Mouse (Mus musculus) brain, adult 2 months (tissue): ENCODE results near the gene Ifna7.

Experiments
- DNase-seq: peaks from one replicate; pipeline ENCODE4 v3.0.0; 2011; ENCODE audit warnings: low read depth, low spot score

The Ifna7 gene

GRCm38 (mm10) chr4:88840058-88840457 is 24.0 kb downstream of the Ifna7 start:
- no peak for DNase-seq

- no peak for DNase-seq
Observed at GRCm38 (mm10) chr4:88841438-88841911, 25.4 kb downstream of the Ifna7 start, which contains the start of gene Ifna4. TSS of gene Ifna4 (plus strand) at chr4:88841861.

DNA sequence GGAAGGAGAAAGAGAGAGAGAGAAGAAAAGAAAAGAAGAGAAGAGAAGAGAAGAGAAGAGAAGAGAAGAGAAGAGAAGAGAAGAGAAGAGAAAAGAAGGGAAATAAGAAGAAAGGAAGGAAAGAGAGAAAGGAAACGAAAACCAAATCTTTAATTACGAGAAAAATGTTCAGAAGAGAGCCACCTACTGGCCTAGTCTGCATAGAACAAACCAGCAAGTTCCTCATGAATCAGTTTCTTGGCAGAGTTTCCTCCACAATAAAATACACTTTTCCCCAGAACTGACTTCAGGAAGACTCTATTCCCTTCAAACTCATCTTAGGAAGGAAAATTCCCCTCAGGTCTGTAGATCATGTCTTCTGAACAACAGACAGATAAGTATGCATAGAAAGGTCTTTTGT is 29.3 kb downstream of the Ifna7 start:
- peak; percentile 25 for DNase-seq

GRCm38 (mm10) chr4:88849698-88850097 is 33.7 kb downstream of the Ifna7 start, which contains the start of gene Ifna1:
TSS of gene Ifna1 (plus strand) at chr4:88850087.
- no peak for DNase-seq

GRCm38 (mm10) chr4:88851026-88851763 is 35.2 kb downstream of the Ifna7 start:
- no peak for DNase-seq

DNA sequence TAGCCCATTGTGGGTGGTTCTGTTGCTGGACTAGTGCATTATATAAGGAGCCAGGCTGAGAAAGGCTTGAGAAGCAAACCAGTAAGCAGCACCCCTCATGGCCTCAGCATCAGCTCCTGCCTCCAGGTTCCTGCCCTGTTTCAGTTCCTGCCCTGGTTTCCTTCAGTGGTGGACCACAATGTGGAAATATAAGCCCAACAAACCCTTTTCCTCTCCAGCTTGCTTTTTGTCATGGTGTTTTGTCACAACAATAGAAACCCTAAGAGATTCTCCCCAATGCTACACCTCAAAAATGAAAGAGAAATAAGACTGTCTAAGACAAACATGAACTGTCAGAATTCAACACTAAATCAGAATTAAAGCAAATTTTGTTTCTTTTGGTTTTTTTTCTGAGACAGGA is 43.2 kb downstream of the Ifna7 start:
- DNase-seq: no peak

- DNase-seq: no peak
Observed at GRCm38 (mm10) chr4:88863309-88863708, 47.3 kb downstream of the Ifna7 start.

DNA sequence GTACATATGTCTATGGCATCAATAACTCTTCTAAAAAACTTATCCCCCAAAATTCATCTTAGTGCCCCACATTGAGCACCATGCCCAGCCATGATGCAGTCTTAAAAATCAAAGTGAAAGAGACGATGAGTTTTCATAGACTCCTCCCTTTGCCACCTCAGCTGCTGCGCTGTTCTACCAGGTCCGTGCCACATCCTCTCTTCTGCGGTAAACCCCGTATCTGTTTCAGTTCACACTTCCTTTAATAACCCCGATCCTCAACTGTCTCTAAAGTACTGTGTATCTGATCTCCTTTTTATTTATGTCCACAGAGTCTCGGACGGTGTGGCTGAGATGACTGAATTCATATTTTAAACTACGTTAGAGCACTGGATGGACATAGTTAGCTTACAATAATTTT is 48.6 kb downstream of the Ifna7 start:
- no peak for DNase-seq

DNA sequence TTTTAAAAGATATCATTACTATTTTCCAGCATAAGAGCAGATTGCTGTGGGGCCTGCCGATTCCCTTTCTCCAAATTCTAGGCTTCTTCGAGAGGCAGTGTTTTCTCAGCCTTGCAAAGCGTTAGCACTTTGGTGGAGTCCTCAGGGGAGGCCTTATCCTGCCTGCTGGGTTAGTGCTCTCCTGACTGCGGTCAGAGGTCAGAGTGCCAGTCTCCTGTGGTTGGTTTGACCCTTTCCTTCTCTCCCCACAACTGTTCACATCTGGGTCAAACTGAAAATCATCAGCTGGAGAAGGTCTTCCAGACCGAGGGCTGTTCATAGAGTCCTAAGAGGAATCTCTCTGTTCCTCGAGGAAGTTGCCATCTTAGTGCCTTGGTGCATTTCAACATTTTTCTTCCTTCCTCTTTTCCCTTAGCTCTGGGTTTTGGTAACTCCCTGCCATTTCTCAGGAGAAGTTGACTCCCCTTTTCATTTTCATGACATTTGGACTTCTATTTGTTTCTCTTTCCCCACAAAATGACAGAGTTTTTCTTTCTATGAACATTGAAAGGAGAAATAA is 49.1 kb downstream of the Ifna7 start:
- DNase-seq: peak; percentile 3
